Mouse (Mus musculus) cortical plate, adult 2 months (tissue): ENCODE data around the gene Gm11492. TPM values are rescaled to one million over a fixed set of nuclear protein-coding genes. Genes with fewer than 3 reads are reported as not detected.

ENCODE experiments used
- H3K27ac ChIP-seq: fragments of 200-500 bp; 2 replicates; pipeline ENCODE4 v1.5.1; 2012; ENCODE audit warnings: low read length, control low read depth, inconsistent platforms; ENCODE audit not compliant: insufficient read depth
- H3K4me1 ChIP-seq: fragments of 200-500 bp; 2 replicates; pipeline ENCODE4 v1.6.1; 2011; ENCODE audit warnings: low read length; ENCODE audit not compliant: control insufficient read depth, insufficient read depth
- H3K4me3 ChIP-seq: fragments of 200-500 bp; 2 replicates; pipeline ENCODE4 v1.5.1; 2011; ENCODE audit warnings: mild to moderate bottlenecking, low read length, control low read depth; ENCODE audit not compliant: insufficient read depth
- CTCF ChIP-seq: fragments of 200-500 bp; IDR thresholded peaks from 2 replicates; pipeline ENCODE4 v1.5.1; 2011; ENCODE audit warnings: mild to moderate bottlenecking, control low read depth, low read length; ENCODE audit not compliant: insufficient read depth; ENCODE audit errors: extremely low read depth
- POLR2A ChIP-seq: fragments of 200-500 bp; IDR thresholded peaks from 2 replicates; pipeline ENCODE4 v1.6.1; 2011; ENCODE audit warnings: mild to moderate bottlenecking, low read length, control low read depth; ENCODE audit not compliant: insufficient read depth; ENCODE audit errors: extremely low read depth
- polyA plus RNA-seq: library from polyadenylated mRNA; depleted of rRNA; stranded (reverse); fragments of >200 nt; gene quantifications from 2 replicates; pipeline ENCODE4 v1.2.3, GENCODE M21; 2012

Gene Gm11492
- polyA plus RNA-seq, 1 experiment, result 0.06 TPM

DNA sequence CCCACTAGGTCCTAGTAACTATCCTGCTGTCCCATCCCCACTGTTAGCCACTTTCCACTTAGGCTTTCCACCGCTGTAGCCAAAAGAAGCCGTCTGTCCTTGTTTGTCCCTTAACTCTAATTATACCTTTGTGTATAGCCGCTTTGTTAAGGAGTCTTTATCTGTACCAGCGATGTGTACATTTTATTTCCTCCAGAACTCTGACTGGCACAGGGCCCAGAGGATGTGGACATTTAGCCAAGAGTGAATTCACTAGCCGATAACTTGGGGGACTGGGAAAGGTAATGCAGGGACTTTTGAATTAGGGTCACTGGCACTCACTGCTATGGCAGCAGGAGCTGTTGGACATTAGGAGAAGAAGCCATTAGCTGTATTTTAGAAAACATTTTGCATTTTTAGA, 12.1 kb upstream of the Gm11492 start:
- Histone ChIP-seq H3K4me3 (no peak overlapping the region), H3K27ac (no peak overlapping the region), H3K4me1 (peaks cover 4% of the 10 kb centered on the region)
- TF ChIP-seq POLR2A (no peak), CTCF (no peak)

DNA sequence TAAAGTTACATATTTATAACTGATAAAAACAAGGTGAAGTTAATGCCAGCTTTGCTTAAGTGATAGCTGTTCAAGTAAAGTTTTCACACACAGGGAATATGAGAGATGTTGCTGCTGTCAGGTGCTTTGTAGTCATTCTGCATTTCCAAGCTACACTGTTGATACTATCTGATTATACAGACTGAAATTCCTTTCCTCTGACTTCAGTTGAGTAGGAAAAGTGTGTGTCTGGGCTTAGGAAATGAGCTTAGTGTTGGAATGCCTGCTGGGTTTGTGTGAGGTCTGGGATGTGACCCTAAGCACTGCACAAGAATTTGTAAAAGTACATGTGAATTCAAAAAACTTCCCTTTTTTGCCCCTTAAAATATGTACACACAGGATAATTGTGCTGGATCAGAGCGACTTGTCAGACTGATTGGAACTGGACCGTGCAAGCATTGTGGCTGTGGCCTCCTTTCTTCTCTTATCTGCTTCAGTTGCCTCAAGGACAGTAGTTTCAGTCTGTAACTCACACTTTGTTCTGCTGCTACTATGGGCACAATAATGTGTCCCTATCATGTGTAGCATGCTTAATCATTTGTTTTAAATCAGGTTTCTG, 11.2 kb upstream of the Gm11492 start:
- Histone ChIP-seq H3K4me3 (no peak overlapping the region), H3K4me1 (peaks cover 4% of the 10 kb centered on the region), H3K27ac (no peak overlapping the region)
- no peak for TF ChIP-seq CTCF
- TF ChIP-seq POLR2A, result no peak

DNA sequence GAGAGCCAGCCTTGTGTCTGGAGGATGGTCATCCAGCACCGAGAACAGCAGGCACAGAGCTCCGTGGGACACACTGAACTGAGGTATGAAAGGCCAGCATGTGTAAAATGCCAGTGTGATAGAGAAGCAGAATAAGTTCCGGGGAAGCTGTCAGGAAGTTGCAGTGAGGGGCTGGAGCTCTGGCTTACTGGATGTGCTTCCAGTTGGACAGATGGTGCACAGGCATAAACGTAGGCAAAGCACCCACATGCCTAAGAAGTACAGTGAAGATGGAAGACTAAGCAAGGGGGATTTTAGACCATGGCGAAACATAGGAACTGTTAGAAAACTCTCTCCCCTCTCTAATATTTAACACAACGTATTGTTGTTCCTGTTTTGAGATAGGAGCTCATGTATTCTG, 5.2 kb upstream of the Gm11492 start:
- H3K4me1 ChIP-seq, result no peaks in the 10 kb centered on the region
- H3K4me3 ChIP-seq, result no peak overlapping the region
- H3K27ac ChIP-seq, result no peak overlapping the region
- TF ChIP-seq CTCF, result no peak
- no peak for TF ChIP-seq POLR2A

DNA sequence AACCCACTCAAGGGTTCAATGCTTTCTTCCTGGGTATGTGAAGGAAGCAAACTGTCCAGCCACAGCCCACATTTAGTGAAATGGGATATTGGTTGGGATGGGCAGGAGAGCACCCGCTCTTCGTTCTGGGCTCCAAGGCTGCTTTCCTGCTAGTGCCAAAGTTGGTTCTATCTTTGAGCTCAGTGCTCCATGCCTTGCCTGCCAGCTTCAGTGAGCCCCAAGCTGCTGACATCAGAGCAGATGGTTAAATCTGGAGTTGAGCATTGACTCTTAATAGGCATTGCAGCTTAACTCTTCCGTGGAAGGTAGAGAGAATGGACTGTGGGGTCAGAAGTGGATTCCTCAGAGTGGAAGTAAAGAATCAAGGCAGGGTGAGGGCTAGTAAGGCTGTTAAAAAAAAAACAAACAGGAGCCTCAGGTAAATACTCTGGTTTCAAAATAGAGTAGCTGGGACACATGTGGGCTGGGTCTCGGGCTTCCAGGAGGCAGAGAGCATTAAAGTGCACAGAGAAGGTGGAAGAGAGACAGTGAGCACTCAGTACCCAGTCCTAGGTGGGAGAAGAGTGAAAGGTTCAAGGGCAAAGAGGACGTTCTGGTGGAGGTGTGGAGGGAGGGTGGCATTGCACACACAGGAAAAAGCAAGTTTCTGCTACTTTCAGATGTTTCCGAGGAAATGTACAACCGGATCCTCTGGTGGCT, 2.0 kb downstream of the Gm11492 start, which contains the start of gene Sept4:
Sept4 (plus strand) TSS at position 649 of the 699 bp plus-strand sequence.
- Histone ChIP-seq H3K27ac (no peak within 1 kb of the TSS), H3K4me1 (peaks cover 4% of the 10 kb centered on the region; the same call in 1 of the 2 replicates), H3K4me3 (peak within 1 kb of the TSS; percentile 14; the same call in 1 of the 2 replicates)
- TF ChIP-seq POLR2A (no peak), CTCF (no peak)

DNA sequence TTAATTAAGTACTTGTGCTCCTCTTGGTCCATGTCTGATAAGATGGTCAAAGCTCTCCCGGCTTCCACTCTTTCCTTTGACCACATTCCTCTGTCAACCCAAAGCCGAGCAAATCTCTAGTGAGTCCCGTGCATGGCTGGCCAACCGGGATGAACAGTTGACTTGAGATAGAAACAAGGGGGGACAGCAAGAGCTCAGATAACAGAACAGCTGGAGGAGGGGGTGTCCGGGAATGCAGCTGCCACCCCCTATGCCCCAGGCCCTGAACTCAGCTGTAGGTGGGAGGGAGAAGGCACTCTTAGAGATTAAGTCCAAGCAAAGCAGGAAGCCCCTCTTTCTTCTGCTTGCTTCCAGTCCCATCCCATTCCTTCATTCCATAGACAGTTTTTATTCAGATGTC, 4.3 kb downstream of the Gm11492 start:
- TF ChIP-seq CTCF (no peak), POLR2A (no peak)
- H3K4me3 ChIP-seq, result no peak overlapping the region
- H3K4me1 ChIP-seq, result peaks cover 4% of the 10 kb centered on the region; the same call in 1 of the 2 replicates
- H3K27ac ChIP-seq, result no peak overlapping the region

DNA sequence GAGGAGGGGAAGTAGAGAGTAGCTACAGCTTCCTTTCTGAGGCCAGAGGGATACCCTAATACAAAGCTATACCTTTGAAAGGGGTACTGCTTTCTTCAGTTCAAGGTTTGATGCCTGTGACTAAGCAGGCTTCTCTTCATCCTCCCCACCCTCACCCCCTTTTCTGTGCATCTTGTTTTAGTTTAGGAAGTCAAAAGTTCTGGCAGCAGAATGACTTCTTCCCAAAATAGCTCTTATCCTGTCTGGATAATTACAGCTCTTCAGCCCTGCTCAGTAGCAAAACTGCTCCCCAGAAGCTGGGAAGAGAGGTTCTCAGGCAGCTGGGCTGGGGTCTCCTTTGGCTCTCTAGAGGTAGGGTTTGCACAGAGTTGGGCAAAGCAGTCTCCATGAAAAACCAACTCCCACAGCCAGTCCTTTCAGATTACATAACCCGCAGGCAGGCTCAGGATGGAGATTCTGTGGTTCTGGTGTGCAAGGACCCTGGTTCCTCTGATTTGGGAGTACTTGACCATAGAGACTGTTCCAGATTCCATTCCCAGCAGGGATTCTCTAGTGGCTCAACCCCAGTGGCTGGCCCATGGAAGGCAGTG, 5.0 kb downstream of the Gm11492 start:
- TF ChIP-seq CTCF (no peak), POLR2A (no peak)
- Histone ChIP-seq H3K27ac (0 out of 2 replicates have a peak overlapping the region, but pooled peaks have one; percentile 17), H3K4me3 (no peak overlapping the region), H3K4me1 (peaks cover 4% of the 10 kb centered on the region; the same call in 1 of the 2 replicates)

DNA sequence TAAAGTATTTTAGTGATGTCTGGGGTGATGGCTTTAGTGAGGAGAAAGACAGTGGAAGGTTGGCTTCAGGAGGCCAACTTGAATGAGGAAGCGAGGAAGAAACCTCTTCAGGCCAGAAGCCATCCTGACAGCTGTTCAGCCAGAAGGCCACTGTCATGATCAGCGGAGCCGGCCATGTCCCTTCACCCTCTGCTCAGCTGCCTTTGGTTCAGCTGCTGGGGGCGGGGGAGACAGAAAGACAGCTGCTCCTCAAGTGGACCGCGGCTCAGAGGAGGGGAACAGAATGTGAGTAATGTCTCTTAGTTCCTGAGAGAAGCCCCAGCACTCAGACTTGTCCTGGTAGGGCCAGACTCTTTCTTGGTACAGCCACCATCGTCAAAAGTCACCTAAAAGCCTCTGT, 7.3 kb downstream of the Gm11492 start:
- TF ChIP-seq CTCF, result no peak
- no peak for TF ChIP-seq POLR2A
- H3K27ac ChIP-seq, result no peak overlapping the region
- H3K4me1 ChIP-seq, result peaks cover 8% of the 10 kb centered on the region
- H3K4me3 ChIP-seq, result no peak overlapping the region

DNA sequence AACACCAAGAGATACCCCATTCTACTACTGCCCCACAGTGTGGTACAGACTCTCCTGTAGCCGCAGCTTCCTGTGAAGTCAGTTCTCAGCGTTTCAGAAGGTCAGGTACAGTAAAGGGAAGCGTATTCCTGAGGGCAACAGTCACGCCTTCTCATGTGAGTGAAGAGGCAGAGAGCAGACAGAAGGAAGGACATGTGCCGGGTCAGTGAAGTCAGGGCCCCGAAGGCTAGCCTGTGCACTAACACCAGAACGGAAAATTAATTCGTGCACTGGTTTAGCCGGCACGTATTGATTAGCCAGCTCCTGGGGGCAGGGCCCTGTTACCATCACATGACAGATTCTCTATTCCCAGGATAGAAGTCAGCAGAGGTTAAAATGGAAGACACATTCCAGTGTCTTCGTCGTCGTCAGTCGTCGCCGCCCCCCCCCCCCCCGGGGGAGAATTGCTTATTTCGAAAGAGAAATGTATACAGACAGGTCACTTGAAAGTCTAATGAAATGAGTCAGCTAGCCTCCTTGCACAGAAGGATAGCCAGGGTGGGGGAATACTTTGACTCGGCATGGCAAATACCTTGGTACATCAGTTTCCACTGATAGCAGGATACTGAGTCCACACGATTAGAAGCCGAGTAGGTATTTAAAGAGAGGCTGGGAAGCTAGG, 8.2 kb downstream of the Gm11492 start:
- Histone ChIP-seq H3K4me3 (no peak overlapping the region), H3K27ac (no peak overlapping the region), H3K4me1 (peaks cover 8% of the 10 kb centered on the region)
- TF ChIP-seq POLR2A, result no peak
- TF ChIP-seq CTCF, result no peak

DNA sequence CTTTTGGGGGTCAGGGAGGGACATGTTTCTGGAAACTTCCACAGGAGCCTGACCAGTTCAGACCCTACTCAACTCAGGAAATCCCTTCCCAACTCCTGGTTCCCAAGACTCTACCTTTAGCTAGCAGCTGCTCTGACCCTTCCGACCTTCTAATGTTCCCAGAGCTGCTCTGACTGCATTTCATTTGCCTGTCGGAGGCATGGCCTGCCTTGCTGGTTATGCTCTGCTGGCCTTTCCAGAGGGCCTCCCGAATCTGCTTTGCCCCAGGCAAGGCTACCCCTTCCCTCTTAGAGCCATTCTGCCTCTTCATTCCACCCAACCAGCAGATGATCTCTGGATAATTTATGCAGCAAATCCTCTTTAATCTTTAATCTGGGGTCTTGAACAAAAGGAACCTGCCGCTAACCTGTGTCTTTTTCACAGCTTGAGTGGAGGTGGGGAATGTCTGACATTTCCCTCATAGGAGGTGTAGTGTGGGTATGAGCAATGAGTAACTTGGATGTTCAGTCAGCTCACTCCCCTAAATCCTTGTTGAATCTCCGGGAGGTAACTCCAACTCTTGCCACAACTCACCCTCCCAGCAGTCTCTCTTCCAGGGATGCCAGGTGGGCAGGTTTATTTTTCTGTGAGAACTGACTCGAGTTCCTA, 11.3 kb downstream of the Gm11492 start:
- peak overlapping the region; percentile 48 for H3K27ac ChIP-seq

More for the DNA sequence above, 11.3 kb downstream of the Gm11492 start:
- H3K4me1 ChIP-seq, result peaks cover 4% of the 10 kb centered on the region
- H3K4me3 ChIP-seq, result peak overlapping the region; percentile 78
- no peak for TF ChIP-seq CTCF
- TF ChIP-seq POLR2A, result no peak
